Mouse (Mus musculus) CH12.LX (cell line): ENCODE data around the gene Phtf2. TPM values are rescaled to one million over a fixed set of nuclear protein-coding genes. Genes with fewer than 3 reads are reported as not detected.

Experiments used
- DNase-seq: peaks from one replicate; pipeline ENCODE4 v3.0.0-alpha.2; 2013; ENCODE audit errors: extremely low read depth
- H3K27ac ChIP-seq: 2 replicates; pipeline ENCODE4 v1.5.1; 2012; ENCODE audit warnings: low read depth, mild to moderate bottlenecking, control low read depth, moderate library complexity; ENCODE audit not compliant: insufficient read depth
- H3K27me3 ChIP-seq: replicated peaks from 2 replicates; pipeline ENCODE3; 2012; ENCODE audit warnings: inconsistent platforms
- H3K36me3 ChIP-seq, 2 experiments: replicated peaks in 1 of 2; 2 replicates each; pipeline versions ENCODE3 to v1.6.1; 2012; ENCODE audit warnings: inconsistent platforms in 1 of 2, low read length in 1 of 2, mild to moderate bottlenecking in 1 of 2, mixed read lengths in 1 of 2, moderate library complexity in 1 of 2; ENCODE audit not compliant: control insufficient read depth in 1 of 2, insufficient read depth in 1 of 2
- H3K4me1 ChIP-seq, 2 experiments: 2 replicates each; pipeline ENCODE4 v1.6.1; 2012; ENCODE audit warnings: inconsistent platforms in 1 of 2, moderate library complexity in 1 of 2; ENCODE audit not compliant: insufficient read depth in 2 of 2, control insufficient read depth in 1 of 2
- H3K4me2 ChIP-seq: 2 replicates; pipeline ENCODE4 v1.6.1; 2012; ENCODE audit warnings: low read depth, mild to moderate bottlenecking, control low read depth; ENCODE audit not compliant: poor library complexity, insufficient read depth, severe bottlenecking
- H3K4me3 ChIP-seq, 3 experiments: fragments of 150-350 bp in 1 of 3; sonication (generic) in 1 of 3; replicated peaks in 1 of 3; 2 replicates each; pipeline versions ENCODE3 to v1.5.1; 2011 to 2012; ENCODE audit warnings: low read depth in 2 of 3, low read length in 2 of 3, mild to moderate bottlenecking in 2 of 3, moderate library complexity in 2 of 3, control low read depth in 1 of 3, improper control_type of control experiment in 1 of 3, inconsistent platforms in 1 of 3, mixed read lengths in 1 of 3; ENCODE audit not compliant: poor library complexity in 1 of 3
- H3K79me2 ChIP-seq: replicated peaks from 2 replicates; pipeline ENCODE4 v1.6.1; 2012; ENCODE audit warnings: mild to moderate bottlenecking, moderate library complexity; ENCODE audit not compliant: control insufficient read depth, poor library complexity, insufficient read depth, severe bottlenecking; ENCODE audit errors: extremely low read depth
- H3K9ac ChIP-seq: 2 replicates; pipeline ENCODE4 v1.6.1; 2012; ENCODE audit warnings: low read depth, mild to moderate bottlenecking, control low read depth, moderate library complexity; ENCODE audit not compliant: insufficient read depth
- H3K9me3 ChIP-seq: replicated peaks from 2 replicates; pipeline ENCODE3; 2012; ENCODE audit warnings: low read length, inconsistent platforms, mixed read lengths
- BHLHE40 ChIP-seq: IDR thresholded peaks from 2 replicates; pipeline ENCODE4 v1.6.1; 2011; ENCODE audit warnings: mild to moderate bottlenecking, low read depth, low read length, improper control_type of control experiment
- E2F4 ChIP-seq: IDR thresholded peaks from 2 replicates; pipeline ENCODE4 v1.6.1; 2011; ENCODE audit warnings: low read depth, low read length, improper control_type of control experiment; ENCODE audit not compliant: insufficient replicate concordance
- ELF1 ChIP-seq: IDR thresholded peaks from 2 replicates; pipeline ENCODE4 v1.6.1; 2014; ENCODE audit warnings: low read depth, mild to moderate bottlenecking, inconsistent platforms, low read length, improper control_type of control experiment
- EP300 ChIP-seq: IDR thresholded peaks from 2 replicates; pipeline ENCODE4 v1.6.1; 2011; ENCODE audit warnings: low read length, improper control_type of control experiment
- HCFC1 ChIP-seq: IDR thresholded peaks from 2 replicates; pipeline ENCODE4 v1.6.1; 2012; ENCODE audit warnings: low read depth, mild to moderate bottlenecking, inconsistent platforms, low read length, improper control_type of control experiment
- IRF4 ChIP-seq: IDR thresholded peaks from 2 replicates; pipeline ENCODE4 v1.6.1; 2014; ENCODE audit warnings: low read depth, mild to moderate bottlenecking, inconsistent platforms, low read length, improper control_type of control experiment
- JUN ChIP-seq: IDR thresholded peaks from 2 replicates; pipeline ENCODE4 v1.6.1; 2011; ENCODE audit warnings: low read depth, mild to moderate bottlenecking, low read length, improper control_type of control experiment, moderate library complexity; ENCODE audit not compliant: insufficient read depth
- MAX ChIP-seq: IDR thresholded peaks from 2 replicates; pipeline ENCODE4 v1.6.1; 2011; ENCODE audit warnings: low read length, improper control_type of control experiment
- MEF2A ChIP-seq: IDR thresholded peaks from 2 replicates; pipeline ENCODE4 v1.6.1; 2014; ENCODE audit warnings: low read depth, mild to moderate bottlenecking, inconsistent platforms, low read length, improper control_type of control experiment, borderline replicate concordance
- NELFE ChIP-seq: IDR thresholded peaks from 2 replicates; pipeline ENCODE4 v1.6.1; 2011; ENCODE audit warnings: low read depth, low read length, improper control_type of control experiment
- NRF1 ChIP-seq: IDR thresholded peaks from 2 replicates; pipeline ENCODE4 v1.6.1; 2014; ENCODE audit warnings: low read depth, mild to moderate bottlenecking, inconsistent platforms, low read length, improper control_type of control experiment, moderate library complexity
- PAX5 ChIP-seq: IDR thresholded peaks from 2 replicates; pipeline ENCODE4 v1.6.1; 2012; ENCODE audit warnings: low read length, inconsistent platforms, mixed read lengths
- POLR2AphosphoS2 ChIP-seq: IDR thresholded peaks from 2 replicates; pipeline ENCODE4 v1.6.1; 2011; ENCODE audit warnings: low read depth, low read length, improper control_type of control experiment
- RAD21 ChIP-seq: IDR thresholded peaks from 2 replicates; pipeline ENCODE4 v1.6.1; 2011; ENCODE audit warnings: low read depth, mild to moderate bottlenecking, low read length, improper control_type of control experiment, moderate library complexity
- SIN3A ChIP-seq: IDR thresholded peaks from 2 replicates; pipeline ENCODE4 v1.6.1; 2012; ENCODE audit warnings: low read length, improper control_type of control experiment, inconsistent platforms
- SMC3 ChIP-seq: IDR thresholded peaks from 2 replicates; pipeline ENCODE4 v1.6.1; 2011; ENCODE audit warnings: low read depth, low read length, improper control_type of control experiment
- TBP ChIP-seq: conservative IDR thresholded peaks from 2 replicates; pipeline ENCODE4 v1.6.1; 2011; ENCODE audit warnings: low read depth, low read length, improper control_type of control experiment
- USF1 ChIP-seq: IDR thresholded peaks from 2 replicates; pipeline ENCODE4 v1.6.1; 2014; ENCODE audit warnings: low read depth, mild to moderate bottlenecking, inconsistent platforms, low read length, improper control_type of control experiment
- ZMIZ1 ChIP-seq: IDR thresholded peaks from 2 replicates; pipeline ENCODE4 v1.6.1; 2012; ENCODE audit warnings: low read depth, mild to moderate bottlenecking, inconsistent platforms, low read length, improper control_type of control experiment
- ZNF384 ChIP-seq: IDR thresholded peaks from 2 replicates; pipeline ENCODE4 v1.6.1; 2012; ENCODE audit warnings: low read depth, low read length, improper control_type of control experiment, inconsistent platforms
- dilution Hi-C: fragments of 300-500 bp; cut with MboI; formaldehyde crosslinking; loops from 2 replicates; pipeline ENCODE4 v1.14.3; 2020; ENCODE audit warnings: low sequenced_read_pairs; ENCODE audit not compliant: extremely low pct_unique_long_range_greater_than_20kb, extremely low pct_ligation_motif_present
- in situ Hi-C: fragments of 300-500 bp; cut with MboI; formaldehyde crosslinking; loops from 3 replicates; pipeline ENCODE4 v1.14.3; 2019; ENCODE audit warnings: low sequenced_read_pairs, low pct_ligation_motif_present, low pct_unique_long_range_greater_than_20kb, mixed read lengths
- polyA plus RNA-seq: library from polyadenylated mRNA; unstranded; fragments of >175 nt; gene quantifications from 2 replicates; pipeline ENCODE4 v1.2.1, GENCODE M21; 2012; ENCODE audit warnings: low read depth; ENCODE audit not compliant: insufficient read length
- total RNA-seq, 2 experiments: library from RNA; depleted of rRNA; stranded (reverse); fragments of 300-350 nt in 1 of 2; fragments of >200 nt in 1 of 2; gene quantifications; 2 replicates each; pipeline ENCODE4 v1.2.3; 2012 to 2014

Gene Phtf2
- total and polyA plus RNA-seq, 3 experiments = 18.5 to 30.4 (median 28.1) TPM

DNA sequence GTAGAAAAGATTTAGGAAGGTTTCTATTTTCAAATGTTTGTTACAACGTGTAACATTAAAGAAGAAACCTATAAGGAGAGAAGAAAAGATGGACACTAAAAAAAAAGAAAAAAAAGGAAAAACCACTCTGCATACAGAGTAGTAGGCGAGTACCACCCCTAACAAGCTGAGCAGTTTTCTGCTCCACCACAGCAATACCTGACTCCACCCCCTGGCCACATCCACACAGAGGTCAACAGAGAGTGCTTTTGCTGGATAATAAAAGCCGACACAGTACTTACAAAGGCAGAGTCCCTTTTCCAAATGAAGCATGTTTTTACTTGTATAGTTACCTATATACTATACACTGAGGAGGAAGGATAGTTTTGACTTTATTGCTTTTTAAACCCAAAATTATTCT lies 42.7 kb upstream of the Phtf2 start:
- Histone ChIP-seq H3K9ac (no peak overlapping the region), H3K4me3 (no peak overlapping the region), H3K9me3 (no peaks in the 10 kb centered on the region), H3K79me2 (peaks cover 40% of the 10 kb centered on the region), H3K27ac (no peak overlapping the region), H3K27me3 (no peaks in the 10 kb centered on the region), H3K4me1 (peaks cover 4 to 25% of the 10 kb centered on the region in 2 experiments; a peak in 3 of 4 replicates), H3K36me3 (peaks cover 14 to 38% of the 10 kb centered on the region in 2 experiments), H3K4me2 (no peak overlapping the region)
- no peak for DNase-seq
- dilution Hi-C loops (no loop called here), in situ Hi-C loops (no loop called here)
- TF ChIP-seq BHLHE40 (no peak), SMC3 (no peak), USF1 (no peak), POLR2AphosphoS2 (no peak), MEF2A (no peak), HCFC1 (no peak), SIN3A (no peak), RAD21 (no peak), MAX (no peak), ZNF384 (no peak), EP300 (no peak), NRF1 (no peak), E2F4 (no peak), PAX5 (no peak), IRF4 (no peak), TBP (no peak), JUN (no peak), ZMIZ1 (no peak)

DNA sequence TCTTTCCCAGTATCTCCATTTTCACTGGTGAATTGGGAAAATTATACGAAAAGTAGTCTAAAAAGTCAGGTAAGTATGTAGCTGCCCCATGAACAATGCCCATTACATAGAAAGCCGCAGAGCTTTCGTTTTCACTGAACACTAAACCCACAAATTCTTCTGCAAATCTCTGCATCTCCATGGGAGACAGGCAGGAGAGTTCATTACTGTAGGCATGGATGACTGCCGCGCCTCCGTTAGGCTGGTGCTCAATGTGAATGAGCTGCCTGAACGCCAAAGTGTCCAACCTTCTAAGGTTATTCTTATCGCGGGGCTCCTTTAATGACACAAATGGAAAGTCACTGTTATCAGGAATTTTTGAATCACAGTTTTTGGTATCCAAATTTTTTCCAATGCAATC lies 37.6 kb upstream of the Phtf2 start:
- no peaks in the 10 kb centered on the region for H3K9me3 ChIP-seq
- no peak overlapping the region for H3K4me3 ChIP-seq
- dilution Hi-C loops = no loop called here
- TF ChIP-seq RAD21 (no peak), NELFE (no peak), ELF1 (no peak), POLR2AphosphoS2 (no peak)
- no peak overlapping the region for H3K4me2 ChIP-seq
- H3K9ac ChIP-seq = no peak overlapping the region
- H3K79me2 ChIP-seq = peaks cover 34% of the 10 kb centered on the region
- H3K27ac ChIP-seq = no peak overlapping the region
- no peaks in the 10 kb centered on the region for H3K27me3 ChIP-seq
- in situ Hi-C loops = loop anchor here (10.0 kb wide), 1 partner anchor 45 kb away; no protein-coding TSS in a partner anchor
- H3K36me3 ChIP-seq = peaks cover 8 to 51% of the 10 kb centered on the region in 2 experiments
- peaks cover 0 to 28% of the 10 kb centered on the region in 2 experiments; a peak in 2 of 4 replicates for H3K4me1 ChIP-seq
- no peak for DNase-seq
